Mouse (Mus musculus): Measurements from ENCODE around the gene Nxn.

The Nxn gene

DNA sequence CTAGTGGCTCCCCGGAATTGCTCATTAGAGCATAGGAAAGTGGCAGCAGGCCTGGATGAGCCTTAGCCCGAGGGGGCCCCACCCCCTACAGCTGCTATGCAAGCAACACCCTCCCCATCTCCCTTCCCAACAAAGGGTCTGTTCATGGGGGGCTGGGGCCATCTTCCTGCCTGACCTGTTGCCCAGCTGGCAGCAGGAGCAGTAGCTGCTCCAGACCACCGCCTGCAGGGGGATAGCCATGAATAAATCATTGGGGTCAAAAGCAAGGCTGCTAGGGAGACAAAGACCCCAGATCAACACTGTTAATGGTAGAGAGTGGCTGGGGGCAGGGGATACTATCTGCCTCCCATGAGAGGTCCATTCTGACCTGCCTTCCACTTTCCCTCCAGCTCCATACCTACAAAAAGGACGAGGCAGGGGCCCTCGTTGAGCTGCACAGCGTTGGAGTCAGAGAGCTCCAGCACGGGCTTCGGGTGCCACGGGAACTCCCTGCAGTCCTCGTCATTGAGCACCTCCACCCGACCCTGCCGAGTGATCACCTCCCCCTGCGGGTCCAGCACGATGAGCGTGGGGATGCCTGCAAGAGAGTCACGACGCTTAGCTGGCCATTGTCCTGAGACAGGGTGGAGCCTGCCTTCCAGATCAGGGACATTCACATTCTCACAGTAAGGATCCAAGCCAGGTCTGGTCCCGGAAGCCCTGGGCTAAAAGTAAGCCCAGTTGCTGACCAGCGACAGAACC lies 136.2 kb downstream of the Nxn start:
- CTCF ChIA-PET, result no interaction called here

DNA sequence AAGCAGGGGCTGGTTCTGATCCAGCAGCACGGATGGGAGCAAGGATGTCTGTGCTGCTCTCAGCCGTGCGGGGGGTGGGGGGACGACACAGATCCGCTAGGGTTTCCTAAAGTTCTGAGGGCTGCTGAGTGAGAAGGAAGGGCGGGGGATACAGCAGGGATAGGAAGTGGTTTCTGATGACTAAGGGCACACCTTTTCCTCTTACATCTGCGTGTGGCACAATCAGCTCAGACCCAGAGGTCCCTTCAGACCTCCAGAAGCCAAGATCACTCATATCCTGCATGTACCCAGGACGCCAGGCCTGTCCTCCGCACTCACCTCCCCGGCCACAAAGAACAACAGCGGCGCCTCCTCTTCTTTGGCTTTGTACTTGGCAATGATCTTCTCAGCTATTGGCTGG lies 137.7 kb downstream of the Nxn start:
- CTCF ChIA-PET, result interaction anchor here (1.0 kb wide), 1 partner anchor 142 kb away, joined by 3 read pairs; no protein-coding TSS in a partner anchor

DNA sequence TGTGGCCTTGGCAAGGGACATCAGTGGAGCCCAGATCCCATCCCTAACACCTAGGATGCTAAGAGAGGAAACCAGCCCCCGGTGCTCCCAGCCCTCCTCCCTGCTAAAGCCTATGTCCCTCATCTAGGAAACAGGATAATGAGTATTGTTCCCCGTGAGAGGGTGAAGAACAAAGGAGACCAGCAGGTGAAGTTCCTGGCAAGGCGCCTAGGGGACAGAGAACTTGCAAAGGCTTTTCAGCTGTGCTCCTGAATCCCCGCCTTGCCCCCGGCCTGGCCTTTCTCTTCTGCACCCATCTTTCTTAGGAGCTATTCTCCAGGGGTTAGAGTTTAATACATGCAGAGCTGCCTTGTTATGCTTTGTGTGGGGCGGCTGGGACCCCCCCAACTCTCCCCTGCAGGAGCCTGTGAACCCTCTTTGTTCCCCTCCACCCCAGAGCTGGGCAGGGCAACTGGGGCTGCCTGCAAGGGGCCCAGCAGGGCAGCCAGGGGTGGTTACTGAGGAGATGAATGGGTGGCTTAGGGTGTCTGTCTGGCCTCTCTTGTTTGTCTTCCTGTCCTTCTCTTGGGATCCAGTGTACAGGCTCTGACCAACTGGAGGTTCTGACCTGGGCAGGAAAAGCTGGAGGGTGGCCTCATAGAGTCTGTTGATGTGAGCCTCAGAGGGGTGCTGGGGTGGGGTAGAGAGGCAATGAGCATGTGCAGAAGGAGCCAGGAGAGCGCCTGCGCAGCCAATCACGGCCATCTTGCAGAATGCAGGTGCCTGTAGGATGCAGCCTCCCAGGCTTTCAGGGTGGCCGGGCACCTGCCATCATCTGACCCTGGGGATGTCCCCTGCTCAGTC lies 138.5 kb downstream of the Nxn start:
- CTCF ChIA-PET, result interaction anchor here (1.0 kb wide), 1 partner anchor 143 kb away, joined by 3 read pairs; no protein-coding TSS in a partner anchor

DNA sequence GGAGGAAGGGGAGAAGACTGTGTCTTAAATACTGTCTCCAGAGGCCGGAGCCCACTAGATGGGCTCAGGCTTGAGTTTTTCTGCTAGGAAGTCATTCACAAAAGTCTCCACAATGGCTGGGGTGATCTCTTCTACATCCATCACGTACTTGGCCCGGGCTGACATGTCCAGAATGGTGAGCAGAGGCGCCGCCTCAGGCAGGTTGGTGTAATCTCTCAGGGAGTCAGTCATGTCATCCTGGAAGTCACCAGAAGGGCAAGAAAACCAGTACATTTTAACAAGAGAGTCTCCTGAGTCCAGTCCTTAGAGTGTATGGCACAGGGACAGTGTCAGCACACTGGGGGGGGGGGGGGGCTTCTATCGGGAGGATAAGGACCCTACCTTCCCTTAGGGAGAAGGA lies 140.4 kb downstream of the Nxn start:
- CTCF ChIA-PET, result interaction anchor here (0.6 kb wide), 1 partner anchor 148 kb away, joined by 3 read pairs; no protein-coding TSS in a partner anchor

DNA sequence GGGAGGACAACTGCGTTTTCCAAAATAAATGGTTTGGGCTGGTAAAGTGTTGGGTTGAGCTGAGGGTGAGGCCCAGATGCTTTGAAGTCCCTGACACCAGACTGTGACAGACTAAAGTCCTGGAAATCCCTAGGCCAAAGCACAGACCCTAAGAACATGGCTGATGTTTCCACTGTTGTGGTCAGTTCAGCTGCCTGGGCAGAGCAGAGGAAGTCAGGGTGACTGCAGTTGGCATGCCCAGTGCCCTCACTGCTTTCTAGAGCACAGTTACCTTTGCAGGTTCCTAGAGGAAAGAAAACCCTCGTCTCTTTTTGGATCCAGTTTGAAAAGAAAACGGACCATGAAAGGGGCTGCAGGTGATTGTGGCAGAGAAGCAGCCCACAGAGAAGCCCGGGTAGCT lies 141.6 kb downstream of the Nxn start:
- CTCF ChIA-PET, result no interaction called here

DNA sequence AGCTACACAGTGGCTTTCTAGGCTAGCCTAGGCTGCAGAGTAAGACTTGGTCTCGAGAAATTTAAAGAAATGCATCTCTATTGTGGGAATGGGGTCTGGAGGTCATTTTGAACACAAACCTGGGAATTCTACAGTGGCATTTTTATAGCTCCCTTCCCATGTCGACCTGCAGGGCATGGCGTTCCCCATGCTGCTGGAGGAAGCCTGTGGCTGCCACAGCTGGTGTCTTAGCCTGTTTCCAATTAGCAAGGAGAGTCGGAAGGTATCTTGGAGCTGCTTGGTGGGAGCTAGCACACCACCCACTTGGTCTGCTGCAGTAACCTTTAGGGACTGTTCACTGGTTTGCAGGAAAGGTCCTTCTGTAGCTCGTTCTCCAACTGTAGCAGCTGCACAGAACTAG lies 142.8 kb downstream of the Nxn start:
- CTCF ChIA-PET, result interaction anchor here (0.6 kb wide), 1 partner anchor 35 kb away, joined by 3 read pairs; no protein-coding TSS in a partner anchor

DNA sequence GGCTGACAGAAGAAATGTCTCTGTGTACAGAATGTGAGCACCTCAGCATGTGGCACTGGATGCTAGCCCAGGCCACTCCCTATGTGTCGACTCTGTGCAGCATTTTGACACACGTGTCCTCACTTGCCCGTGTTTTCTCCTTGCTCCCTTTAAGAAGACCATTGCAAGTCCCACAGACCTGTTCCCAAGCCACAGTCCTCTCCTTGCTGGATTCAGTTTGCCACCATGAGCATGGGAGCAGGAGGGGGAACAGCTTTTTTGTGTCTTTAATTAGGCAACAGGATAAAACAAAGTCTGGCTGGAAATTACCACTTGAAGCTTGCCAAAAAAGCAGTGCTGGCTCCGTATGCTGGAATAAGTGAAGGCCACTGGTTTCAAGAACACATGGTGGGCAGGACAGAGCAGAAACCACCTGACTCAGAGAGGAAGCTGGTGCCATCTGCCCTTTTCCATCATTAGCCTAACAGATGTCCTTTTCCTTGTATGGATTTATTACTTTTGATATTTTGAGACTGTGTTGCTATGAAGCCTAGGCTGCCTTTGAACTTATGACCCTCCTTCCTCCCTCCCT lies 143.4 kb downstream of the Nxn start:
- CTCF ChIA-PET, result no interaction called here

DNA sequence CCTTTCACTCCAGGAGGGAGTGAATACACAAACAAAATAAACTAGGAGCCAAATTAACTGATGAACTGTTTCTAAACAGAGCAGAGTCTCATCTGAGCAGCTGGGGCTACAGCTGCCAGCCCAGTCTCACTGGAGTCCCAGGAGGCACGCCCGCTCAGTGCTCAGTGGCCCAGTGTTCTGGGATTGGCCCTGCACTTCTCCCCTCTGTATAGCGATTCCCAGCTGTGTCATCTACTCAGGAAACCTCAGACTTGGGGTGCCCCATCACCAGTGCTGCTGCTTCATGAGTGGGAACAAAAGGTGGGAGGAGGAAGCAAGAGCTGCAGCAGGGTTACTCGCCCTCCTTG lies 145.0 kb downstream of the Nxn start:
- CTCF ChIA-PET, result interaction anchor here (0.6 to 1.4 kb wide), 2 partner anchors 100 to 152 kb away, joined by 3 to 8 read pairs; no protein-coding TSS in a partner anchor

DNA sequence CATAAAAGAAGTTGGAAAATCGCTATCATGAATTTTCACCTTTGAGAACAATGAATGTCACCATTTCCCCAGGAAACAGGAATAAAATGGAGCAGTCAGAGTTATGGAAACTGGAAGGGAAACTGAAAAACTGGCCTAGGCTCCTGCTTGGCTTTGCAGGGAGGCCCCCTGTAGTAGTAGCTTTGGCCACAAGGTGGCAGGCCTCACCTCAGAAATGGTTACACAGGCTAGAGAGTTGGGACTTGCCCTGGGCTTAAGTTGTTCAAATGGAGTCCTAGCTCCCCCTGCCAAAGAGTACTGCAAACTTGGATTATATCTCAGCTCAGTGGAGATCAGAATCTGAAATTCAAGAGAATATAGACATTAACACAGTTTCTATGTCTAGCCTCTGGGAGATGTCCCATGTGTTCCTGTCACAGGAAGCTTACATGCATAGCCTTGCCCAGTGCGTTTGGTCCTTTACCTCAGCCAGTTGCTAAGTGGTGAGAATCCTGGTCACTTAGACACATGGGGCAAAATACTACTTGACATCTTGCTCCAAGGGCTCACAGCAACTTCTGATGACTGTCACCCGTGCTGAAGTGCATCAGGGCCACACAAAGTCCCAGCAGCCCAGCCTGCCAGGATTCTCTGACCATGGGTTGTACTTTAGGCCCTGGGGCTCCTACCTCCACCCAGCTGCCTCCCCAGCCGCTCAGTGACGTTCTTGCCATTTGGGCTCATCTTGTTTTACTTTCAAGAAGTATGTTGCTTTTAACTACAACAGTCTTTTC lies 145.6 kb downstream of the Nxn start:
- CTCF ChIA-PET, result interaction anchor here (0.5 to 1.4 kb wide), 4 partner anchors 19 to 157 kb away, joined by 3 to 9 read pairs (median 6); no protein-coding TSS in a partner anchor

DNA sequence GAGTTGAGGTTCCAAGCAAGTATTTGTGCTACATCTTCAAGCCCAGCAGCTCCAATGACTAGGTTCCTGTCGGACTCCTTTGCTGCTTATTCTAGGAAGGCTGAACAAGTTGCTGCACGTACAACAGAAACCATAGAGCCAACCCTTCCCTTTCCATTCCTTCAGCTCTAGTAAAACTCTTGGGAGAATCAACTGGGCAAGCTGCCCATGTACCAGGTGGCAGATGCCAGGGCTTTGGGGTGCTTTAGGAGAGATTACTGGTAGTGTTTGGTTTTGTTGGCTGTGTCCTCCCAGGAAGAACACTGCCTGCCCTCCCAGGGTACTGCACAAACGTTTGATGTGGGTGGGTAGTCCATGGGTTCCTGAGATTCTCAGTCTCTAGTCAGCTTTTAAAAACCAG lies 146.9 kb downstream of the Nxn start:
- CTCF ChIA-PET, result interaction anchor here (0.5 to 0.6 kb wide), 3 partner anchors 267 to 1087 kb away, joined by 3 to 25 read pairs (median 13); no protein-coding TSS in a partner anchor

DNA sequence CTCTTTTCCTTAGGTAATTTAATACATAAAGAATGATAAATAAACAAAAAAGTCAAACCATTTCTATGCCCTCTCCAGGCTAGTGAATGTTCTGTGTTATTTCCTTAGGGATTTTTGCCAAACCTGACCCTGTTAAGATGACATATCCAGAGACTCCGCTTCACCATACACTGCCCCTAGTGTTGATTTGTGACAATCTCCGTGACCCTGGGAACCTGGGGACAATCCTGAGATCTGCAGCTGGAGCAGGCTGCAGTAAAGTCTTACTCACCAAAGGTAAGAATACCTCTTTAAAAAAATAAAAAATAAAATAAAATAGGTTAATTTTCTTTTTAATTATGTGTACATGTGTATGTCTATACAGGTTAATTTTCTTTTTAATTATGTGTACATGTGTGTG lies 151.7 kb downstream of the Nxn start:
- CTCF ChIA-PET, result interaction anchor here (0.6 kb wide), 1 partner anchor 32 kb away, joined by 4 read pairs; no protein-coding TSS in a partner anchor

DNA sequence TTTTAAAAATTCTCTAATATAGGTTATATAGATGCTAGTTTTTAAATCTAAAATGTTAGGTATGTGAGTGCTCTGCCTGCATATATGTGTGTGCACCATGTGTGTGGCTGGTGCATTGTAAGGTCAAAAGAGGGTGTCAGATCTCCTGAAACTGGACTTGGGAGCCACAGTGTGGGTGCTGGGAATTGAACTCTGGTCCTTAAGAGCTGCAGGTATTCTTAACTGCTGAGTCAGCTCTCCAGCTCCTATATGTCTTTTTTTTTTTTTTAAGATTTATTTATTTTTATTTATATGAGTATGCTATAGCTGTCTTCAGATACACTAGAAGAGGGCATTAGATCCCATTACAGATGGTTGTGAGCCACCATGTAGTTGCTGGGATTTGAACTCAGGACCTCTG lies 152.5 kb downstream of the Nxn start:
- CTCF ChIA-PET, result interaction anchor here (0.7 kb wide), 1 partner anchor 1520 kb away, joined by 5 read pairs; no protein-coding TSS in a partner anchor

DNA sequence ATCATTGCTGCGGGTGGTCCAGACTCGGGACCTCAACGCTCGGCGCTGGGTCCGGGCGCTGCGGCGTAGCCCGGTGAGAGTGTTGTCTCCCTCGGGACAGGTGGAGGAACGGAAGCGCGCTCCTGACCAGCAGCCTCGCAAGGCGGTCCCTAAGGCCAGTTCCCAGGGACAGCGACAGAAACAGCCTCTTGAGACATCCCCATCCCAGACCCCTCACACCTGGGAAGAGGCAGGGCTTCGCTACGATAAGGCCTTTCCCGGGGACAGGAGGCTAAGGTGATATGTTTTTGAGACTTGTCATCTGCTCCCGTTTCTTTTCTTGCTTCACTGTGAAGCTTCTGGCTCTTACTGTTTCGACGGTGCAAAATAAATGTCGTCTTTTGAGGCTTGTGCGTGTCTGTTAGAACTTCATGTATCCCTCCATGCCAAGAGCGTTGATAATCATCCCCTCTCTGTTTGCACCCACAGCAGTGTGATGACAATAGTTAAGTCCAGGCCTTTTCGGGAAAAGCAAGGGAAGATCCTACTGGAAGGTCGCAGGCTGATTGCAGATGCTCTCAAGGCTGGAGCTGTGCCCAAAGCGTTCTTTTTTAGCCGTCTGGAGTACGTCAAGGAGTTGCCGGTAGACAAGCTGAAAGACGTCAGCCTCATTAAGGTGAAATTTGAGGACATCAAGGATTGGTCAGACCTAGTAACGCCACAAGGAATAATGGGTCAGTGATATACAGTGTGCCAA lies 155.0 kb downstream of the Nxn start:
- CTCF ChIA-PET, result no interaction called here

DNA sequence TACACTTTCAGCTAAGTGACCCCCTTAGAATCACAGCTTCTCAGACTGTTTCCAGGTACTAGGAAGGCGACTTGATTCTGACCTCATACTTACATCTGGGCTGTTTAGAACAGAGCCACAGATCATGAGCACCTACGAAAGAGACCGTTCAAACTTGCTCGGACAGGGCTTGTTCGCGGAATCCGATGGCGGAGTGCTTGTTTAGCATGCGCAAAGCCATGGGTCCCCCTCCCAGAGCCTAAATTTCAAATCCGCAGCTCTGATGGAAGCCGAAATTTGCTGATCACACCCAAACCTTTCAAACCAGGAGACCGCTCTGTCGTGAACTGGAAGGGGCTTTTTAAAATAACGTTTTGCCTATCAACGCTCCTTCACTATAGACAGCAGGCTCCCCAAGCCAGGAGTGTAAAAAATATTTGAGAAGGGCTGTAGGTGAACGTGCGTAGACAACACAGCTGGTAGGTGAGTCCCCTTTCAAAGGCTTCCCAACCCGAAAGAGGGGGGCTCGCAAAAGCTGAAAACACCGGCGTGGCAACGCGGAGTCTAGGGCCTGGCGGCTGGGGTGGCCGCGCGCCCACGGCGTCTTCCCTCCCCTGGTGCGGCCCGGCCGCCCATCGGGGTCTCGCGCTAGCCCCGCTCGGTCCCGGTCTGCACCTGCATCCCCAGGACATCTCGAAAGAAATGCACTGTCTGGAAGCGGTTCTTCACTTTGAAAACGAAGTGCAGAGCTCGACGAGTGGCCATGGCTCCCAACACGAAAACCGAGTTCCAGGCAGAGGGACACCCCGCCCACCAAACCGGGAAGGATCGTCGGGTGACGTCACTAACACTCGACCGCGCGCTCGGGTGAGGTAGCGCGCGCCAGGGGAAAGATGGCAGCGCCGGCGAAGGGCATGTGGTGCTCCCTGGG lies 155.8 kb downstream of the Nxn start, which contains the start of the genes Mrm3 and Glod4:
Gene Mrm3, plus strand, starts transcription at position 815 of the 910 bp plus-strand sequence.
Gene Glod4, minus strand, starts transcription at position 825 of the 910 bp plus-strand sequence.
- CTCF ChIA-PET, result no interaction called here

DNA sequence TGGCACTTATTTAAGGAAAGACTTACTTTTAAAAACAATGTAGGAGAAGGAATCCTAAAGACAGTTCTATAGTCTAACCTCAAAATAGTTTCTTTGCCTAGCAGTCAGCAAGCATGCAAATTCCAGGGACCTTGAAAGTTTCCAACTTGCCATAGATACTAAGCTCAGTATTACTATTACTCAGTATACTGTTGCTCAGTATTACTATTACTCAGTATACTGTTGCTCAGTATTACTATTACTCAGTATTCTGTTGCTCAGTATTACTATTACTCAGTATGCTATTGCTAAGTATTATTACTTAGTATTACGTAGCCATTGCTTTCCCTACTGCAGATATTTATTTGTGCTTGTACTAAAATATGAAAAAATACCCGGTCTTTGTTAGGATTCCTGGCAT lies 159.2 kb downstream of the Nxn start:
- CTCF ChIA-PET, result interaction anchor here (0.6 kb wide), 1 partner anchor 521 kb away, joined by 14 read pairs; no protein-coding TSS in a partner anchor

DNA sequence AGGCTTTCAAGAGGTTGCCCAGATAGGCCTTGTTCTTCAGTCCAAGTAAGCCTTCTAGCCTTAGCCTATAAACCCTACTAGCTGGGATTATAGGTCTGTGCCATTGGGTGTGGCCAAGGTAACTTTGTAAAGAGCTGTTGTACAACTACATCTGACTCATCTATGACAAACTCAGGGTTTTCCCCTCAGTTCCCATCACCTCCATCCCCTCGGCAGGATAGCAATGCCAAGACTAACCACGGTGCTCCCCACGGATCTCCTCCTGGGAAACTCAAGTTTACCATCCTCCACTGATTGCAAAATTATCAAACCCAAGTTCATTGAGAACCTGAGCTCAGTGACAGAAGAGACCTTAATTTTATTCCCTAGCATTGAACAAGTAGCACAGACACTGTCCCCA lies 162.8 kb downstream of the Nxn start:
- CTCF ChIA-PET, result interaction anchor here (0.6 kb wide), 1 partner anchor 639 kb away, joined by 3 read pairs; no protein-coding TSS in a partner anchor

DNA sequence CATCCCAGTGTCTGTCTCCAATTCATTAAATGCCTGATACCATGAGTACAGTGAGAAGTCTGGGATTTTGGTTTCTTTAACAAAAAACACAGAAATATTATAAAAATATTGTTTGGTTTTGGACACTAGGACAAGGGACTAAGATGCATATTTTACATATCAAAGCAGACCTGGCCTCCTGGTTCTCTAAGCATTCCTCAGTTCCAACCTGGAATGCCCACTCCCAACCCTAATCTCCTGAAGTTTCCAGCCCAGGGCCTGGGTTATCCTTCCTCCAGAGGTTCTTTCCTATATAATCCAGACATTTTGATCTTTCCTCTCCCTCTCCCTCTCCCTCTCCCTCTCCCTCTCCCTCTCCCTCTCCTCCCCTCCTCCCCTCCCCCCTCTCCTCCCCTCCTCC lies 173.9 kb downstream of the Nxn start:
- CTCF ChIA-PET, result no interaction called here

DNA sequence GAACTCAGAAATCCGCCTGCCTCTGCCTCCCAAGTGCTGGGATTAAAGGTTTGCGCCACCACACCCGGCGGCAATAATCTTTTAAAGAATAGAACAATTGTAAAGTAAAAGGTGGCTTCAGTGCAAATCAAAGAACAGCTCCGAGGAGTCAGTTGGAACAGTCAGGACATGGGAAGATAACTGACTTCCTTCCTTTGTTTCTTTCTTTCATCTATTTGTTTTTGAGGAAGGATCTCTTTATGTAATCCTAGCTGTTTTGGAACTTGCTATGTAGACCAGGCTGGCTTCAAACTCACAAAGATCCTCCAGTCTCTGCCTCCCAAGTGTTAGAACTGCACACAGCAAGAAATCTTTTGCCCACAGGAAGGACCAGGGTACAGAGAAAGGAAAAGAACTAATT lies 174.3 kb downstream of the Nxn start:
- CTCF ChIA-PET, result no interaction called here

DNA sequence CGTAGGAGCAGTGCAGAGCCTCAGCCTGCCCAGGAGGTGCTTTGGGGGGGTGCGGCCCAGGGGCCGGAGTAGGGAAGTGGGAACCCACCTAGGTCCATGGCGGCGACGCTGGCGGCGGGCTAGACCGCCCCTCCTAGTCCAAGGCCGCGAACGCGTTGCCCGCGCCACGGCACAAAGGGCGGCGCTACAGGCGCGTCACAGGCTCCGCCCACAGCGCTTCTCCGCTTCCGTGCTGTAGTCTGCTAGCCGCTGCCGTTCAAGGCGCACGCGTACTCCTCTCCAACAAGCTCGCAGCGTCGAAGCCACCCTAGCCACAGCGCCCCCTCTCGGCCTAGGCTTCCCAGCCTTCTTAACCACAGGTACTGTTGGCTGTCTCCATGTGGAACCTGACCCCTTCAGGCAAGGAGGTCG lies 181.5 kb downstream of the Nxn start, which contains the start of the genes Dbil5 and Gemin4:
Gene Dbil5, plus strand, starts transcription at position 219 of the 411 bp plus-strand sequence.
Gene Gemin4, minus strand, starts transcription at position 275 of the 411 bp plus-strand sequence.
- CTCF ChIA-PET, result interaction anchor here (0.6 kb wide), 1 partner anchor 913 kb away, joined by 4 read pairs; no protein-coding TSS in a partner anchor
